Mouse (Mus musculus): Measurements from ENCODE around the gene Epb41.

- TF ChIP-seq POLR2A (IDR thresholded peaks at IDR 0.05; ENCODE audit: low read depth, low read length) (no peak), CTCF (IDR thresholded peaks at IDR 0.05; ENCODE audit: extremely low read depth, insufficient read depth, insufficient read length, insufficient replicate concordance) (peak; percentile 91)
These were observed 158.7 kb downstream of the Epb41 start for GRCm38 (mm10) chr4:131916425-131916824.
